Mouse (Mus musculus) hindbrain, embryonic 14.5 days (tissue): ENCODE results near the gene Rex1bd. TPM values are rescaled to one million over a fixed set of nuclear protein-coding genes. Genes with fewer than 3 reads are reported as not detected.
"Not testable (repeated sequence)": the region's sequence is repeated elsewhere in the genome, so short reads cannot be mapped to it uniquely, and the experiment has no call there.

Experiments used
- ATAC-seq: fragments of 200-750 bp; cut with Nextera tagmentation; 2 replicates; pipeline ENCODE4 v1.8.0; 2017; ENCODE audit warnings: moderate number of reproducible peaks, mild to moderate bottlenecking, moderate TSS enrichment, moderate library complexity; ENCODE audit not compliant: low FRiP score
- DNase-seq: peaks from one replicate; pipeline ENCODE4 v3.0.0-alpha.2; 2015; ENCODE audit warnings: low spot score
- H3K27ac ChIP-seq: fragments of 300-500 bp; sonication (generic); 2 replicates; pipeline ENCODE4 v1.5.1; 2014; ENCODE audit warnings: mild to moderate bottlenecking, moderate library complexity
- H3K27me3 ChIP-seq: fragments of 300-500 bp; sonication (generic); 2 replicates; pipeline ENCODE4 v1.6.1; 2014; ENCODE audit warnings: mild to moderate bottlenecking, low read length, mixed read lengths; ENCODE audit not compliant: control insufficient read depth, insufficient read depth
- H3K36me3 ChIP-seq: fragments of 300-500 bp; sonication (generic); replicated peaks from 2 replicates; pipeline ENCODE4 v1.6.1; 2014; ENCODE audit not compliant: control insufficient read depth, insufficient read depth
- H3K4me1 ChIP-seq: fragments of 300-500 bp; sonication (generic); replicated peaks from 2 replicates; pipeline ENCODE4 v1.6.1; 2014; ENCODE audit warnings: antibody characterized with exemption, low read length, mixed read lengths; ENCODE audit not compliant: control insufficient read depth, insufficient read depth
- H3K4me2 ChIP-seq: fragments of 300-500 bp; sonication (generic); replicated peaks from 2 replicates; pipeline ENCODE4 v1.6.1; 2014; ENCODE audit warnings: mild to moderate bottlenecking, moderate library complexity
- H3K4me3 ChIP-seq: fragments of 300-500 bp; sonication (generic); replicated peaks from 2 replicates; pipeline ENCODE4 v1.5.1; 2014; ENCODE audit warnings: mild to moderate bottlenecking, low read length
- H3K9ac ChIP-seq: fragments of 300-500 bp; sonication (generic); 2 replicates; pipeline ENCODE4 v1.6.1; 2014
- H3K9me3 ChIP-seq: fragments of 300-500 bp; sonication (generic); 2 replicates; pipeline ENCODE4 v1.6.1; 2016; ENCODE audit warnings: low read length; ENCODE audit not compliant: control insufficient read depth
- WGBS: fragments of 180-500 bp; shearing (Covaris S2); extraction: QIAGEN DNeasy Blood & Tissue Kit; methylation state at CpG from one replicate; pipeline ENCODE4 v1.1.7; 2014; 5-methylcytosine and 5-hydroxymethylcytosine counted together
- polyA plus RNA-seq: library from polyadenylated mRNA; unstranded; fragments of >200 nt; fragmentation: Nextera tagmentation; extraction: Ambion mirVana; gene quantifications from 2 replicates; pipeline ENCODE4 v1.2.1, GENCODE M21; 2014

Gene Rex1bd
- polyA plus RNA-seq, 1 experiment from 2014 or later, result 166 TPM

GRCm38 (mm10) chr8:70519043-70519442 is 12.5 kb upstream of the Rex1bd start:
- no peak overlapping the region for H3K4me2 ChIP-seq
- no peak overlapping the region for H3K4me3 ChIP-seq
- H3K4me1 ChIP-seq, result peaks cover 11% of the 10 kb centered on the region; the same call in 1 of the 2 replicates
- H3K27ac ChIP-seq, result no peak overlapping the region
- no peak for DNase-seq
- H3K9ac ChIP-seq, result no peak overlapping the region
- WGBS, result 91% methylated on average over 6 of the region's 6 CpGs
- no peaks in the 10 kb centered on the region for H3K9me3 ChIP-seq
- peaks cover 31% of the 10 kb centered on the region for H3K36me3 ChIP-seq
- H3K27me3 ChIP-seq, result no peaks in the 10 kb centered on the region
- ATAC-seq, result no peak

DNA sequence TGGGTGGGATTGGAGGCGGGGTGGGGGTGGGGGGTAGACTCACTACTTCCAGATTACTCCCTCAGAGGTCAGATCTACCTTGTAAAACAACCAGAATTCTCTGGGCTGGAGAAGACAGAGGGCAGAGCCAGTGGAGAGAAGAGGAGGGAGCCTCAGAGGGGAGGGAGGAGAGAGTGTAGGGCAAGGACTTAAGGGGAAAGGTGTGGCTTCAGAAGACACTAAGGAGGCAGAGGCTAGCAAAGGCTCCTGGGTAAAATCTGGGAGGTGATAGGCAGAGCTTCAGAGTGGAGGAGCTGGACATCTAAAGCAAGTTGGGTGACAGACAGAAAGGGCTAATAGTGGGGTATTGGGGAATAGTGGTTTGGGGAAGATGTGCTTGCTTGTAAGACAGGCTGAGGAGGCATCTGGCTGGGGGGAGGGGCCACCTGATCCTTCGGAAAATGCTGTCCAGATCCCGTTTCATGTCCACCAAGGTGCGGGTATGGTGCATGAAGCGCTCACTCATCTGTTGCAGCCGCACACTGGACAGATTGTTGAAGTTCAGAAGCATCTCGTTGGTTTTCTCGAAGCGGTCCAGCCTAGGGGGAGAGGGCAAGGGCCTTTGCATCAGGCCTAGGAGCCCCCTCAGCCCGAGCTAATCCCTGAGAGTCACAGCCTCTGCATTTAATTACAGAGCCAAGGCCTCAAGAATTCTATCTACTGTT is 11.5 kb upstream of the Rex1bd start:
- Histone ChIP-seq H3K27ac (no peak overlapping the region), H3K9ac (no peak overlapping the region), H3K4me2 (no peak overlapping the region), H3K4me3 (no peak overlapping the region), H3K9me3 (no peaks in the 10 kb centered on the region), H3K27me3 (no peaks in the 10 kb centered on the region), H3K36me3 (peaks cover 37% of the 10 kb centered on the region), H3K4me1 (peaks cover 6% of the 10 kb centered on the region; the same call in 1 of the 2 replicates)
- no peak for ATAC-seq
- no peak for DNase-seq
- WGBS, result 80% methylated on average over 10 of the region's 10 CpGs

GRCm38 (mm10) chr8:70513441-70513840 is 6.9 kb upstream of the Rex1bd start:
- H3K27me3 ChIP-seq, result no peaks in the 10 kb centered on the region
- no peak for DNase-seq

DNA sequence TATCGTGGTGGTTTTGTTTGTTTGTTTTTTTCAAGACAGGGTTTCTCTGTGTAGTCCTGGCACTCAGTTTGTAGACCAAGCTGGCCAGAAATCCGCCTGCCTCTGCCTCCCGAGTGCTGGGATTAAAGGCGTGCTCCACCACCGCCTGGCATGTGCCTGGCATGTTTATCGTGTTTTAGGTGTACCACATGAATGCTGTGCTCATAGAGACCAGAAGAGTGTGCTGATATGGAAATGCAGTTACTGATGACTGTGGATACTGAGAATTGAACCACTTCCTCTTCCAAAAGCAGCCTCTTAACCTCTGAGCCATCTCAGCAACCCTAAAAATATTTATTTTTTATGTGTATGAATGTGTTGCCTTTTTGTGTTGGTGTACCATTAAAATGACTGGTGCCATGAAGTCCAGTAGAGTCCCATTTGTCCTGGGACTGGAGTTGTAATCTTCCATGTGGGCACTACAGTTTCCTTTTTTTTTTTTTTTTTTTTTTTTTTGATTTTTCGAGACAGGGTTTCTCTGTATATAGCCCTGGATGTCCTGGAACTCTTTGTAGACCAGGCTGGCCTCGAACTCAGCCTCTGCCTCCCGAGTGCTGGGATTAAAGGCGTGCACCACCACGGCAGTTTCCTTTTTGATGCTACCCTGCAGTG is 5.8 kb upstream of the Rex1bd start:
- ATAC-seq, result no peak
- no peak for DNase-seq
- no peak overlapping the region for H3K4me3 ChIP-seq
- no peaks in the 10 kb centered on the region for H3K27me3 ChIP-seq
- H3K9ac ChIP-seq, result no peak overlapping the region
- no peaks in the 10 kb centered on the region for H3K9me3 ChIP-seq
- no peak overlapping the region for H3K4me2 ChIP-seq
- H3K4me1 ChIP-seq, result peaks cover 16% of the 10 kb centered on the region
- H3K27ac ChIP-seq, result no peak overlapping the region
- peaks cover 39% of the 10 kb centered on the region for H3K36me3 ChIP-seq
- 94% methylated on average over 11 of the region's 11 CpGs for WGBS

More at GRCm38 (mm10) chr8:70513441-70513840, 6.9 kb upstream of the Rex1bd start:
- Histone ChIP-seq H3K4me2 (no peak overlapping the region), H3K4me1 (peaks cover 16% of the 10 kb centered on the region), H3K4me3 (no peak overlapping the region), H3K36me3 (peaks cover 31% of the 10 kb centered on the region), H3K9me3 (no peaks in the 10 kb centered on the region), H3K9ac (no peak overlapping the region), H3K27ac (no peak overlapping the region)
- no peak for ATAC-seq
- WGBS, result 70% methylated on average over 2 of the region's 2 CpGs

DNA sequence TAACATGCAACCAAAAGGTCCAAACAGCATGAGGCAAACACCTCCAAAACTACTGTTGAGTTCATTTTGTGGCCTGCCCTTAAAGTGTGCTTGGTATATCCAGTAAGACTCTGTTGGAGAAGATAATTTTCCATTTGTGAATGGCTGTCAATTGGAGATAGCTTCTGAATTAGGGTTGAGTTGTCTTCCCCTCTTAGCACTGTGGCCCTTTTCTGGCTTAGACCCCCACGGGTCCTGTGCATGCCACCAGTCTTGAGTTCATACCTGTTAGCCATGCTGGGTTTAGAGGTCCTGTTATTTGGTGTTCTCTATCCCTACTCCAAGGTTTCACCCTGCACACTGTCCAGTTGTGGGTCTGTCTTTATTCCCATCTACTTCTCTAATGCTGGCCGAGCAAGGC is 5.2 kb upstream of the Rex1bd start:
- no peak overlapping the region for H3K4me2 ChIP-seq
- DNase-seq (no peak), ATAC-seq (no peak)
- H3K27me3 ChIP-seq, result no peaks in the 10 kb centered on the region
- peaks cover 45% of the 10 kb centered on the region for H3K36me3 ChIP-seq
- WGBS, result 94% methylated on average over 2 of the region's 2 CpGs
- H3K27ac ChIP-seq, result no peak overlapping the region
- H3K4me1 ChIP-seq, result peaks cover 16% of the 10 kb centered on the region
- H3K4me3 ChIP-seq, result no peak overlapping the region
- H3K9ac ChIP-seq, result no peak overlapping the region
- no peaks in the 10 kb centered on the region for H3K9me3 ChIP-seq

- not testable (repeated sequence) for ATAC-seq, DNase-seq, H3K9me3 ChIP-seq, H3K27me3 ChIP-seq
- H3K36me3 ChIP-seq, result peaks cover 40% of the 10 kb centered on the region
- peak overlapping the region; percentile 92; the same call in 1 of the 2 replicates for H3K9ac ChIP-seq
- peak overlapping the region; percentile 96 for H3K27ac ChIP-seq
- 85% methylated on average over 6 of the region's 6 CpGs for WGBS
- H3K4me2 ChIP-seq, result peak overlapping the region; percentile 98
- peak overlapping the region; percentile 90 for H3K4me3 ChIP-seq
- H3K4me1 ChIP-seq, result peaks cover 16% of the 10 kb centered on the region
Measured at GRCm38 (mm10) chr8:70511174-70511573, 4.6 kb upstream of the Rex1bd start.

GRCm38 (mm10) chr8:70510228-70510915 is 3.8 kb upstream of the Rex1bd start, which contains the start of gene Uba52:
TSS of gene Uba52 (minus strand) at chr8:70510801.
- 2% methylated on average over 74 of the region's 74 CpGs for WGBS
- ATAC-seq, result peak; percentile 87
- peaks cover 22% of the 10 kb centered on the region for H3K4me1 ChIP-seq

GRCm38 (mm10) chr8:70509281-70509952 is 2.9 kb upstream of the Rex1bd start:
- WGBS, result 19% methylated on average over 25 of the region's 25 CpGs
- no peak for DNase-seq
- no peak for ATAC-seq
- H3K27me3 ChIP-seq, result no peaks in the 10 kb centered on the region
- no peaks in the 10 kb centered on the region for H3K9me3 ChIP-seq
- peaks cover 33% of the 10 kb centered on the region for H3K36me3 ChIP-seq
- peaks cover 27% of the 10 kb centered on the region for H3K4me1 ChIP-seq
- peak overlapping the region; percentile 92 for H3K9ac ChIP-seq
- H3K4me2 ChIP-seq, result peak overlapping the region; percentile 98
- no peak overlapping the region for H3K27ac ChIP-seq
- peak overlapping the region; percentile 90 for H3K4me3 ChIP-seq

More at GRCm38 (mm10) chr8:70510228-70510915, 3.8 kb upstream of the Rex1bd start, which contains the start of gene Uba52:
- peak; percentile 99 for DNase-seq
- peak within 1 kb of the TSS; percentile 98 for H3K4me2 ChIP-seq
- H3K9me3 ChIP-seq, result no peaks in the 10 kb centered on the region
- peaks cover 36% of the 10 kb centered on the region for H3K36me3 ChIP-seq
- no peaks in the 10 kb centered on the region for H3K27me3 ChIP-seq
- H3K9ac ChIP-seq, result peak within 1 kb of the TSS; percentile 92
- H3K27ac ChIP-seq, result peak within 1 kb of the TSS; percentile 96
- H3K4me3 ChIP-seq, result peak within 1 kb of the TSS; percentile 90

DNA sequence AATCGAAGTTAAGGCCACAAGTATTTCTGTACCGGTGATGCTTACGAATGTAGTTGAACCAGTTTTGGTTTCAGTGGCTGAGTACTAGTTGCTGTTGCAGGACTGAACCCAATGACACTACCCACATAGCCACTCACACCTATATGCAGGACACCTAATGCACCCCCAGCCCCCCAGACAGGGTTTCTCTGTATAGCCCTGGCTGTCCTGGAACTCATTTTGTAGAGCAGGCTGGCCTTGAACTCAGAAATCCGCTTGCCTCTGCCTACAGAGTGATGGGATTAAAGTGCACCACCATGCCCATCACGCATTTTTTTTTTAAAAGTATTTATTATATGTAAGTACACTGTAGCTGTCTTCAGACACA is 458 bp upstream of the Rex1bd start:
- DNase-seq, result no peak
- Histone ChIP-seq H3K4me1 (peaks cover 42% of the 10 kb centered on the region), H3K9me3 (no peaks in the 10 kb centered on the region), H3K36me3 (peaks cover 34% of the 10 kb centered on the region), H3K4me3 (no peak overlapping the region), H3K9ac (peak overlapping the region; percentile 67; the same call in 1 of the 2 replicates), H3K27me3 (peaks cover 23% of the 10 kb centered on the region), H3K4me2 (peak overlapping the region; percentile 83), H3K27ac (no peak overlapping the region)
- no peak for ATAC-seq
- WGBS, result 67% methylated on average over 5 of the region's 5 CpGs
